Mouse (Mus musculus) right cerebral cortex, postnatal 25 days (tissue): ENCODE measurements around the gene Plscr1.

Source experiments
- DNase-seq: peaks from one replicate; pipeline ENCODE4 v3.0.0; 2022

Plscr1 gene

GRCm38 (mm10) chr9:92249447-92249852 is at the start of gene Plscr1:
Gene Plscr1 (plus strand): TSS chr9:92249750.
- no peak for DNase-seq

- DNase-seq = no peak
Observed at GRCm38 (mm10) chr9:92204397-92204796, 45.2 kb upstream of the Plscr1 start.

GRCm38 (mm10) chr9:92207307-92207706 is 42.2 kb upstream of the Plscr1 start:
- DNase-seq = peak; percentile 14

- no peak for DNase-seq
Observed at GRCm38 (mm10) chr9:92207757-92208156, 41.8 kb upstream of the Plscr1 start.

- no peak for DNase-seq
Observed at GRCm38 (mm10) chr9:92209850-92210249, 39.7 kb upstream of the Plscr1 start.

GRCm38 (mm10) chr9:92210386-92210967 is 39.1 kb upstream of the Plscr1 start:
- DNase-seq = no peak

- DNase-seq = no peak
Observed at GRCm38 (mm10) chr9:92211048-92211447, 38.5 kb upstream of the Plscr1 start.

GRCm38 (mm10) chr9:92217484-92217883 is 32.1 kb upstream of the Plscr1 start:
- DNase-seq = no peak

GRCm38 (mm10) chr9:92217896-92218295 is 31.7 kb upstream of the Plscr1 start:
- no peak for DNase-seq

GRCm38 (mm10) chr9:92220151-92220550 is 29.4 kb upstream of the Plscr1 start:
- DNase-seq = no peak

- no peak for DNase-seq
Observed at GRCm38 (mm10) chr9:92221480-92221879, 28.1 kb upstream of the Plscr1 start.

- DNase-seq = no peak
Observed at GRCm38 (mm10) chr9:92224598-92225231, 24.8 kb upstream of the Plscr1 start.

- DNase-seq = no peak
Observed at GRCm38 (mm10) chr9:92226127-92226655, 23.4 kb upstream of the Plscr1 start.

- DNase-seq = no peak
Observed at GRCm38 (mm10) chr9:92226795-92227194, 22.8 kb upstream of the Plscr1 start.

GRCm38 (mm10) chr9:92228867-92229832 is 20.4 kb upstream of the Plscr1 start:
- DNase-seq = no peak

- DNase-seq = no peak
Observed at GRCm38 (mm10) chr9:92229833-92230205, 19.7 kb upstream of the Plscr1 start.

- DNase-seq = no peak
Observed at GRCm38 (mm10) chr9:92234901-92235458, 14.6 kb upstream of the Plscr1 start.

GRCm38 (mm10) chr9:92248773-92249446 is 640 bp upstream of the Plscr1 start:
- DNase-seq = no peak

GRCm38 (mm10) chr9:92249987-92250772 is 630 bp downstream of the Plscr1 start:
- DNase-seq = peak; percentile 26

GRCm38 (mm10) chr9:92252718-92253117 is 3.2 kb downstream of the Plscr1 start:
- DNase-seq = no peak

GRCm38 (mm10) chr9:92253585-92254321 is 4.2 kb downstream of the Plscr1 start:
- DNase-seq = no peak
